Mouse (Mus musculus) large intestine, adult 2 months (tissue): ENCODE results near the gene Tpt1. TPM values are rescaled to one million over a fixed set of nuclear protein-coding genes. Genes with fewer than 3 reads are reported as not detected.
"Not testable (repeated sequence)": the region's sequence is repeated elsewhere in the genome, so short reads cannot be mapped to it uniquely, and the experiment has no call there.

Experiments used
- DNase-seq: peaks from one replicate; pipeline ENCODE4 v3.0.0-alpha.2; 2012; ENCODE audit warnings: low read depth, low spot score
- WGBS: fragments of 180-500 bp; shearing (Covaris S2); methylation state at CpG from one replicate; pipeline ENCODE4 v1.1.7; 2018; 5-methylcytosine and 5-hydroxymethylcytosine counted together
- polyA plus RNA-seq: library from polyadenylated mRNA; depleted of rRNA; stranded (reverse); fragments of >200 nt; gene quantifications from 2 replicates; pipeline ENCODE4 v1.2.3, GENCODE M21; 2012

Tpt1 gene
- polyA plus RNA-seq, 1 experiment: 1,475 TPM

- WGBS: 29% methylated on average over 10 of the region's 10 CpGs
- DNase-seq: no peak
These were observed 7.6 kb upstream of the Tpt1 start for GRCm38 (mm10) chr14:75837048-75837916.

DNA sequence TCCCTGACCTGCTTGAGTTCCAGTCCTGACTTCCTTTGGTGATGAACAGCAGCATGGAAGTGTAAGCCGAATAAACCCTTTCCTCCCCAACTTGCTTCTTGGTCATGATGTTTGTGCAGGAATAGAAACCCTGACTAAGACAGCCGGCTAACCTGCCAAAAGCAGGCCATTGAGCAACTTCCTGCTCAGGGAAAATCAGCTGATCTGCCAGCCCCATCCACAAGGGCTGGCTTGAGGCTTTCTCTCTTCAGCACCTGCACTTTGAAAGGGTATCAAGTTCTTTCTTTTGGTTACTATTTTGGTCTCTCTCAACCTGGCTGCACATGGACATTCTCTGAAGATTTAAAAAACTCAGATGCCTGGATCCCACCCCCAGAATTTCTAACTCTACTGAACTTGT lies 3.1 kb upstream of the Tpt1 start:
- WGBS: 54% methylated on average over 2 of the region's 2 CpGs
- DNase-seq: not testable (repeated sequence)

- 5% methylated on average over 14 of the region's 14 CpGs for WGBS
- no peak for DNase-seq
These were observed 690 bp upstream of the Tpt1 start for GRCm38 (mm10) chr14:75844111-75844695.

- peak; percentile 66 for DNase-seq
- WGBS: under 1% methylated on average over 40 of the region's 40 CpGs
These were observed 814 bp downstream of the Tpt1 start for GRCm38 (mm10) chr14:75845698-75846115.

- 84% methylated on average over 4 of the region's 4 CpGs for WGBS
- no peak for DNase-seq
These were observed 2.8 kb downstream of the Tpt1 start for GRCm38 (mm10) chr14:75847669-75848068.

- WGBS: 92% methylated on average over 5 of the region's 5 CpGs
- no peak for DNase-seq
These were observed 3.6 kb downstream of the Tpt1 start for GRCm38 (mm10) chr14:75848482-75848881.

- 74% methylated on average over 5 of the region's 5 CpGs for WGBS
- no peak for DNase-seq
These were observed 4.3 kb downstream of the Tpt1 start for GRCm38 (mm10) chr14:75849236-75849635.

DNA sequence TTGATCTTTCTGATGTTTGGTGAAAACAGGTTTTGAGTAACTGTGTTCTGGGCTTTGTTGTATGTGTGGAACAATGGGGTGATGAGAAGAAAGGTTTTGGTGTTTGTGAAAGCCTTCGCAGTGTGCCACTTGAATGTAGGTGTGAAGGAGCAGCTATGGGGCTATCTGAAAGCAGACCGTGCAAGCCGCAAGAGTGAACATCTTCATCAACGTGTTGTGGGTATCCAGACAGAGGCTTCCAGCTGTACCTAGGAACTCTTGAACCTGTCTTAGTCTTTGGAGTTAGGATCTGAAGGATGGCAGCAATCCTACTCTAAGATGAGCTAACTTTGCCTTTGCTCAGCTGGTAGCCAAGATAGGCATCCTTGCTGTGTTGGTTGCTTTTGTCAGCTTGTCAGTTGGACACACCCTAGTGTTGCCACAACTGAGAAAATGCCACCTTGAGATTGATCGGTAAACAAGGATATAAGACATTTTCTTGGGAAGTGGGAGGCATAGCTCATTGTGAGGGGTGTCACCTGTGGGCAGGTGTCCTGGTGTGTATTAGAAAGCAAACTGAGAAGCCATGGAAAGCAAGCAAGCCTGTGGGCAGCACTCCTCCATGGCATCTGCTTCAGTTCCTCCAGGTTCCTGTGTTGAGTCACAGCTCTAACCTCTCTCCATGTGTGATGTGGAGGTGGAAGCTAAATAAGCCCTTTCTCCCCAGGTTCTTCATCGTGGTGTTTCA lies 5.1 kb downstream of the Tpt1 start:
- DNase-seq: no peak
- WGBS: 84% methylated on average over 6 of the region's 6 CpGs

- DNase-seq: no peak
- WGBS: 86% methylated on average over 6 of the region's 6 CpGs
These were observed 5.9 kb downstream of the Tpt1 start for GRCm38 (mm10) chr14:75850819-75851218.

- WGBS: 82% methylated on average over 5 of the region's 5 CpGs
These were observed 7.1 kb downstream of the Tpt1 start for GRCm38 (mm10) chr14:75852016-75852415.

DNA sequence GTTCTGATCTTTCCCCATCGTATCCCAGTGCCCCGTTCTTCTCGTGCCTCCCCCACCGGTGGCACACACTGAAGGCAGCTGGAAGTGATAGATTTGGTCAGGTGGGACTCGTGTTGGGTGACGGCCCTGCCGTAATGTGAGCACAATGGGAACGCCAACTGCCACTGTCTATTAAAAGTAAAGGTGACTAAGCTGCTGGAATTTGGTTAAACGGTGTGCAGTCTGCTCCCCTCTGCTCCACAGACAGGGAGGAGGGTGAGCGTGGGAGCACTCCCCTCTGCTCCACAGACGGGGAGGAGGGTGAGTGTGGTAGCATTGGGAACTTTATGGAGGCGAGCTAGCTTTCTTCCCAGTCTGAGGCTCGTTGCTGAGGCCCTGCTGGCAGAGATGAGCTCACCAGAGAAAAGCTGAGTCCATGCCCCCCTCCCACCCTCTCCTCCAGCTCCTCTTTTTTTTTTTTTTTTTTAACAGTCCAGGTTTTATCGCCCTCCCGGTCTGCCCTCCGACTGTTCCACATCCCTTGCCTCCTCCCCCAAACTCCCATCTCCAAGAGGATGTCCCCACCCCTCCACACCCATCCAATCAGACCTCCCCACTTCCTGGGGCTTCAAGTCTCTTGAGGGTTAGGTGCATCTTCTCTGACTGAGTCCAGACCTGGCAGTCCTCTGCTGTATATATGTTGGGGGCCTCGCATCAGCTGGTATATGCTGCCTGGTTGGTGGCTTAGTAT lies 10.5 kb downstream of the Tpt1 start:
- 55% methylated on average over 17 of the region's 17 CpGs for WGBS
- DNase-seq: no peak

More at GRCm38 (mm10) chr14:75852016-75852415, 7.1 kb downstream of the Tpt1 start:
- DNase-seq: no peak

DNA sequence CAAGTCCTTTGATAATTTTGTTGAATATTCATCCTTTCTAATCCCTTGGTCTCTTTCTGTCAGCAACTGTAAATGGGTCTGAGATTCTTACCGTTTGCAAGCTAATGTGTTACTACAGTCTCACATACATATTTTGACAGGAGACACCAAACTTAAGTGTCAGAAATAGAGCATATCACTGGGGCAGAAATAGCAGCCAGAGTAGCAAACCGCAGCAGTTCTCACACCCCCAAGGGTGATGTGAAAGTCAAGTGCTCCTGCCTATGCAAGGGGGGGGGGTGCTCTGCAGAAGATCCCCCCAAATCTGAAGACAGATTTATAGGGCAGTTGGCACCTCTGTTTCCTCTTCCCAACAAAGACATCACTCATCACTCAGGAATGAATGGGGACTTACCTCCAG lies 13.3 kb downstream of the Tpt1 start:
- 60% methylated on average over 2 of the region's 2 CpGs for WGBS
- no peak for DNase-seq

- 64% methylated on average over 2 of the region's 2 CpGs for WGBS
- no peak for DNase-seq
These were observed 14.7 kb downstream of the Tpt1 start for GRCm38 (mm10) chr14:75859619-75860018.

DNA sequence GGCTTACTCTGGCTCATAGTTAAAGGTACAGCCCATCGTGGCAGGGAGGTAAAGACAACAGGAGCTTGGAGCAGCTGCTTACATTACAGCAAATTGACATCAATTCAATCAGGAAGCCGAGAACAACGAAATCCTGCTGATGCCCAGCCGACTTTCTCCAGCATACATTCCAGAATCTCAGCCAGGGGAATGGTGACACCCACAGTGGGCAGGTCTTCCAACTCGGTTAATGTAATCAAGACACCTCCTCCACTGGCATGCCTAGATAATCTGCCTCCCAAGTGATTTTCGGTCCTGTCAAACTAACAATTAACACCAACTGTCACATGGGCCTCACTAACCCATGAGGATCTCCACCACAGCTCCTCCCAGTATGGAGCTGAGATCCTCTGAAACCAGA lies 17.8 kb downstream of the Tpt1 start:
- DNase-seq: no peak
- 89% methylated on average over 6 of the region's 6 CpGs for WGBS

GRCm38 (mm10) chr14:75863549-75864409 lies 18.9 kb downstream of the Tpt1 start:
- peak; percentile 24 for DNase-seq
- WGBS: 12% methylated on average over 7 of the region's 7 CpGs

DNA sequence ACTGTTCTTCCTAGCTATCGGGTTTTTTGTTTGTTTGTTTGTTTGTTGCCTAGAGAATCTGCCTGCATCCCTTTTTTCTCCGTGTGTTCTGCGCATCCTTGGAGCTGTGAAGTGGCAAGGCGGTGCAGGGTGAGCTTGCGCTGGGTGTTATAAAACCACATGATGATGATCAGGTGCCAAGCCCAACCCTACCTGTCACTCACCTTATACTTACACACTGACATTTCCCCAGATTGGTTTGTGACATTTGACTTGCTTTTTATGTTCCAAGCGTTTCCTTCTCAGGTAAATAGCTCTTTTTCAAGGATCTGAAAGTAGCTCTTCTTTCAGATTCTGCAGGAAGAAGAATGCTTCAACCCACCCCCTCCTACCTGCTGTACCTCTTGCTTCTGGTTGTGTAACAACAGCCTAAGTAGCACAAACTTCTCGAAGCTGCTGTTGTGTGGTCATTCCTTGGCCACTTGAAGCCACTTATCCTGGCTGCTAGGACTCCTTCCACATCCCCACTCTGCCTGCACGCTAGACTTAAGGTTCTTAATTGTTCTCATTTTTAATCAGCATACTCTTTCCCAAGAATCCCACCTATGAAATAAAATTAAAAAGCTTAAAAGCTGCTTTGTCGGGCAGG lies 21.9 kb downstream of the Tpt1 start:
- WGBS: 47% methylated on average over 9 of the region's 9 CpGs
- peak; percentile 29 for DNase-seq

DNA sequence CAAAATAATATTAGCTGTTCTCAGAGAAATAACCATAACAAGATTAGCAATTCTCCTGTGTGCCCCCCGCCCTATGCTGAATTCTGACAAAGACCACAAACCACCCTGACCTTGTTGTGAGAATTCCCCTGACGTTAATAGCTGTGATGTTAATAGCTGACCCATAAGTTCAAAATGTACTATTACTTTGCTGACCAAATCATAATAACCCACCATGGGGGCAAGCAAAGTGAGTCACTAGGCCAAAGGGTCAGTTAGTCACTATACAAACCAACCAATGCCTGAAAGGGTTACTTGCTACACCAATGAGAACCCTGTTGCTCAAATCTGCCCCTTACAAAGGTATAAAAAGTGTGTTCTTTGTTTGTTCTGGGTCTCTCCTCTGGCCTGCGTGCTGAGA lies 23.1 kb downstream of the Tpt1 start:
- 91% methylated on average over 3 of the region's 3 CpGs for WGBS
- DNase-seq: not testable (repeated sequence)

- 81% methylated on average over 14 of the region's 14 CpGs for WGBS
- no peak for DNase-seq
These were observed 25.0 kb downstream of the Tpt1 start for GRCm38 (mm10) chr14:75869769-75870363.
